Mouse (Mus musculus): Measurements from ENCODE around the gene Myh10. TPM values are rescaled to one million over a fixed set of nuclear protein-coding genes. Genes with fewer than 3 reads are reported as not detected.

Myh10 gene
- polyA plus RNA-seq, 1 experiment = 15.5 TPM

GRCm38 (mm10) chr11:68750206-68750605, 58.8 kb downstream of the Myh10 start:
- Histone ChIP-seq H3K4me1 (ENCODE audit: control insufficient read depth, insufficient read depth, insufficient read length, low read length) (peaks cover 2% of the 10 kb centered on the region; the same call in 1 of the 2 replicates), H3K27ac (replicated peaks; ENCODE audit: low read depth, low read length) (no peak overlapping the region), H3K4me3 (ENCODE audit: insufficient read depth, low read depth, low read length) (no peak overlapping the region)

GRCm38 (mm10) chr11:68750938-68751337, 59.6 kb downstream of the Myh10 start:
- no peaks in the 10 kb centered on the region for H3K4me1 ChIP-seq (ENCODE audit: control insufficient read depth, insufficient read depth, insufficient read length, low read length)
- H3K4me3 ChIP-seq (ENCODE audit: insufficient read depth, low read depth, low read length) = no peak overlapping the region
- H3K27ac ChIP-seq (replicated peaks; ENCODE audit: low read depth, low read length) = no peak overlapping the region

GRCm38 (mm10) chr11:68754283-68754682, 62.9 kb downstream of the Myh10 start:
- Histone ChIP-seq H3K4me1 (ENCODE audit: control insufficient read depth, insufficient read depth, insufficient read length, low read length) (no peaks in the 10 kb centered on the region), H3K27ac (replicated peaks; ENCODE audit: low read depth, low read length) (no peak overlapping the region), H3K4me3 (ENCODE audit: insufficient read depth, low read depth, low read length) (no peak overlapping the region)

- Histone ChIP-seq H3K4me1 (ENCODE audit: control insufficient read depth, insufficient read depth, insufficient read length, low read length) (no peaks in the 10 kb centered on the region), H3K27ac (replicated peaks; ENCODE audit: low read depth, low read length) (no peak overlapping the region)
Observed at GRCm38 (mm10) chr11:68756456-68757348, 65.3 kb downstream of the Myh10 start.

GRCm38 (mm10) chr11:68759691-68760090, 68.3 kb downstream of the Myh10 start:
- no peak overlapping the region for H3K27ac ChIP-seq (replicated peaks; ENCODE audit: low read depth, low read length)
- no peak overlapping the region for H3K4me3 ChIP-seq (ENCODE audit: insufficient read depth, low read depth, low read length)
- no peaks in the 10 kb centered on the region for H3K4me1 ChIP-seq (ENCODE audit: control insufficient read depth, insufficient read depth, insufficient read length, low read length)

More at GRCm38 (mm10) chr11:68756456-68757348, 65.3 kb downstream of the Myh10 start:
- no peak overlapping the region for H3K4me3 ChIP-seq (ENCODE audit: insufficient read depth, low read depth, low read length)

GRCm38 (mm10) chr11:68761155-68761554, 69.8 kb downstream of the Myh10 start:
- H3K4me3 ChIP-seq (ENCODE audit: insufficient read depth, low read depth, low read length) = no peak overlapping the region
- H3K4me1 ChIP-seq (ENCODE audit: control insufficient read depth, insufficient read depth, insufficient read length, low read length) = no peaks in the 10 kb centered on the region
- no peak overlapping the region for H3K27ac ChIP-seq (replicated peaks; ENCODE audit: low read depth, low read length)

- H3K4me3 ChIP-seq (ENCODE audit: insufficient read depth, low read depth, low read length) = no peak overlapping the region
- no peaks in the 10 kb centered on the region for H3K4me1 ChIP-seq (ENCODE audit: control insufficient read depth, insufficient read depth, insufficient read length, low read length)
- H3K27ac ChIP-seq (replicated peaks; ENCODE audit: low read depth, low read length) = no peak overlapping the region
Observed at GRCm38 (mm10) chr11:68761664-68762063, 70.3 kb downstream of the Myh10 start.

- H3K4me1 ChIP-seq (ENCODE audit: control insufficient read depth, insufficient read depth, insufficient read length, low read length) = no peaks in the 10 kb centered on the region
- no peak overlapping the region for H3K4me3 ChIP-seq (ENCODE audit: insufficient read depth, low read depth, low read length)
- H3K27ac ChIP-seq (replicated peaks; ENCODE audit: low read depth, low read length) = no peak overlapping the region
Observed at GRCm38 (mm10) chr11:68764622-68765021, 73.3 kb downstream of the Myh10 start.

GRCm38 (mm10) chr11:68767762-68768542, 76.6 kb downstream of the Myh10 start:
- no peak overlapping the region for H3K4me3 ChIP-seq (ENCODE audit: insufficient read depth, low read depth, low read length)
- no peak overlapping the region for H3K27ac ChIP-seq (replicated peaks; ENCODE audit: low read depth, low read length)
- H3K4me1 ChIP-seq (ENCODE audit: control insufficient read depth, insufficient read depth, insufficient read length, low read length) = no peaks in the 10 kb centered on the region

GRCm38 (mm10) chr11:68769770-68770510, 78.6 kb downstream of the Myh10 start:
- H3K4me3 ChIP-seq (ENCODE audit: insufficient read depth, low read depth, low read length) = no peak overlapping the region
- H3K4me1 ChIP-seq (ENCODE audit: control insufficient read depth, insufficient read depth, insufficient read length, low read length) = no peaks in the 10 kb centered on the region
- H3K27ac ChIP-seq (replicated peaks; ENCODE audit: low read depth, low read length) = no peak overlapping the region

GRCm38 (mm10) chr11:68776147-68776655, 84.8 kb downstream of the Myh10 start:
- Histone ChIP-seq H3K4me1 (ENCODE audit: control insufficient read depth, insufficient read depth, insufficient read length, low read length) (no peaks in the 10 kb centered on the region), H3K27ac (replicated peaks; ENCODE audit: low read depth, low read length) (no peak overlapping the region), H3K4me3 (ENCODE audit: insufficient read depth, low read depth, low read length) (no peak overlapping the region)

GRCm38 (mm10) chr11:68777933-68778332, 86.6 kb downstream of the Myh10 start:
- H3K4me1 ChIP-seq (ENCODE audit: control insufficient read depth, insufficient read depth, insufficient read length, low read length) = no peaks in the 10 kb centered on the region
- H3K4me3 ChIP-seq (ENCODE audit: insufficient read depth, low read depth, low read length) = no peak overlapping the region
- no peak overlapping the region for H3K27ac ChIP-seq (replicated peaks; ENCODE audit: low read depth, low read length)

- Histone ChIP-seq H3K4me3 (ENCODE audit: insufficient read depth, low read depth, low read length) (no peak overlapping the region), H3K4me1 (ENCODE audit: control insufficient read depth, insufficient read depth, insufficient read length, low read length) (no peaks in the 10 kb centered on the region), H3K27ac (replicated peaks; ENCODE audit: low read depth, low read length) (no peak overlapping the region)
Observed at GRCm38 (mm10) chr11:68778855-68779254, 87.5 kb downstream of the Myh10 start.

GRCm38 (mm10) chr11:68779735-68780465, 88.5 kb downstream of the Myh10 start:
- Histone ChIP-seq H3K4me1 (ENCODE audit: control insufficient read depth, insufficient read depth, insufficient read length, low read length) (no peaks in the 10 kb centered on the region), H3K4me3 (ENCODE audit: insufficient read depth, low read depth, low read length) (no peak overlapping the region), H3K27ac (replicated peaks; ENCODE audit: low read depth, low read length) (no peak overlapping the region)

Data from brown adipose tissue, adult 24 weeks (tissue).